Mouse (Mus musculus) limb, embryonic 12.5 days (tissue): Measurements from ENCODE around the gene Tfcp2l1. TPM values are rescaled to one million over a fixed set of nuclear protein-coding genes. Genes with fewer than 3 reads are reported as not detected.
"Not testable (repeated sequence)": the region's sequence is repeated elsewhere in the genome, so short reads cannot be mapped to it uniquely, and the experiment has no call there.

Experiments used
- ATAC-seq: fragments of 200-750 bp; cut with Nextera tagmentation; 2 replicates; pipeline ENCODE4 v1.8.0; 2017; ENCODE audit warnings: low read depth, moderate TSS enrichment; ENCODE audit not compliant: insufficient number of reproducible peaks, insufficient read depth, low FRiP score, low TSS enrichment
- H3K27ac ChIP-seq: fragments of 300-500 bp; sonication (generic); 2 replicates; pipeline ENCODE4 v1.5.1; 2016; ENCODE audit warnings: mild to moderate bottlenecking, moderate library complexity
- H3K27me3 ChIP-seq: fragments of 300-500 bp; sonication (generic); 2 replicates; pipeline ENCODE4 v1.6.1; 2016; ENCODE audit warnings: mild to moderate bottlenecking, moderate library complexity
- H3K36me3 ChIP-seq: fragments of 300-500 bp; sonication (generic); 2 replicates; pipeline ENCODE4 v1.6.1; 2016; ENCODE audit warnings: mild to moderate bottlenecking, moderate library complexity
- H3K4me1 ChIP-seq: fragments of 300-500 bp; sonication (generic); replicated peaks from 2 replicates; pipeline ENCODE4 v1.6.1; 2016
- H3K4me2 ChIP-seq: fragments of 300-500 bp; sonication (generic); 2 replicates; pipeline ENCODE4 v1.6.1; 2016; ENCODE audit warnings: mild to moderate bottlenecking, moderate library complexity
- H3K4me3 ChIP-seq: fragments of 300-500 bp; sonication (generic); replicated peaks from 2 replicates; pipeline ENCODE4 v1.5.1; 2016; ENCODE audit warnings: mild to moderate bottlenecking
- H3K9ac ChIP-seq: fragments of 300-500 bp; sonication (generic); replicated peaks from 2 replicates; pipeline ENCODE4 v1.6.1; 2016; ENCODE audit warnings: mild to moderate bottlenecking, moderate library complexity
- H3K9me3 ChIP-seq: fragments of 300-500 bp; sonication (generic); 2 replicates; pipeline ENCODE4 v1.6.1; 2016; ENCODE audit warnings: mild to moderate bottlenecking, moderate library complexity
- WGBS: fragments of 180-500 bp; shearing (Covaris S2); methylation state at CpG from one replicate; pipeline ENCODE4 v1.1.7; 2016; 5-methylcytosine and 5-hydroxymethylcytosine counted together
- polyA plus RNA-seq: library from polyadenylated mRNA; unstranded; fragments of >200 nt; fragmentation: Nextera tagmentation; extraction: Ambion mirVana; gene quantifications from 2 replicates; pipeline ENCODE4 v1.2.1, GENCODE M21; 2016

Tfcp2l1 gene
- 0.23 and 0.29 TPM in 2 replicates for polyA plus RNA-seq

- WGBS = under 1% methylated on average over 48 of the region's 48 CpGs
- H3K4me2 ChIP-seq = peak within 1 kb of the TSS; percentile 96
- ATAC-seq = peak; percentile 44; the same call in 1 of the 2 replicates
These were observed at the start of gene Tfcp2l1 for GRCm38 (mm10) chr1:118627781-118628464. Tfcp2l1 (plus strand) TSS chr1:118627945.

GRCm38 (mm10) chr1:118580174-118580702, 47.5 kb upstream of the Tfcp2l1 start:
- Histone ChIP-seq H3K9me3 (no peaks in the 10 kb centered on the region), H3K36me3 (peaks cover 64% of the 10 kb centered on the region), H3K4me2 (no peak overlapping the region), H3K27ac (no peak overlapping the region), H3K27me3 (no peaks in the 10 kb centered on the region), H3K4me3 (no peak overlapping the region), H3K9ac (no peak overlapping the region), H3K4me1 (no peaks in the 10 kb centered on the region)
- ATAC-seq = no peak
- 95% methylated on average over 2 of the region's 2 CpGs for WGBS

More at GRCm38 (mm10) chr1:118627781-118628464, at the start of gene Tfcp2l1:
- Histone ChIP-seq H3K9ac (peak within 1 kb of the TSS; percentile 40), H3K4me3 (peak within 1 kb of the TSS; percentile 53), H3K4me1 (peaks cover 10% of the 10 kb centered on the region), H3K27ac (no peak within 1 kb of the TSS), H3K9me3 (no peaks in the 10 kb centered on the region), H3K36me3 (no peaks in the 10 kb centered on the region), H3K27me3 (peaks cover 50% of the 10 kb centered on the region)

GRCm38 (mm10) chr1:118581179-118581578, 46.6 kb upstream of the Tfcp2l1 start:
- H3K4me2 ChIP-seq = no peak overlapping the region
- H3K9me3 ChIP-seq = no peaks in the 10 kb centered on the region
- peaks cover 54% of the 10 kb centered on the region for H3K36me3 ChIP-seq
- H3K4me3 ChIP-seq = no peak overlapping the region
- H3K27ac ChIP-seq = no peak overlapping the region
- no peak overlapping the region for H3K9ac ChIP-seq
- ATAC-seq = no peak
- WGBS = 91% methylated on average over 8 of the region's 8 CpGs
- H3K4me1 ChIP-seq = no peaks in the 10 kb centered on the region
- H3K27me3 ChIP-seq = no peaks in the 10 kb centered on the region

GRCm38 (mm10) chr1:118589721-118590120, 38.0 kb upstream of the Tfcp2l1 start:
- no peaks in the 10 kb centered on the region for H3K4me1 ChIP-seq
- H3K36me3 ChIP-seq = peaks cover 61% of the 10 kb centered on the region
- 88% methylated on average over 5 of the region's 5 CpGs for WGBS
- no peak overlapping the region for H3K4me2 ChIP-seq
- ATAC-seq = no peak
- H3K27me3 ChIP-seq = no peaks in the 10 kb centered on the region
- H3K4me3 ChIP-seq = no peak overlapping the region
- H3K27ac ChIP-seq = no peak overlapping the region
- H3K9me3 ChIP-seq = no peaks in the 10 kb centered on the region
- no peak overlapping the region for H3K9ac ChIP-seq

DNA sequence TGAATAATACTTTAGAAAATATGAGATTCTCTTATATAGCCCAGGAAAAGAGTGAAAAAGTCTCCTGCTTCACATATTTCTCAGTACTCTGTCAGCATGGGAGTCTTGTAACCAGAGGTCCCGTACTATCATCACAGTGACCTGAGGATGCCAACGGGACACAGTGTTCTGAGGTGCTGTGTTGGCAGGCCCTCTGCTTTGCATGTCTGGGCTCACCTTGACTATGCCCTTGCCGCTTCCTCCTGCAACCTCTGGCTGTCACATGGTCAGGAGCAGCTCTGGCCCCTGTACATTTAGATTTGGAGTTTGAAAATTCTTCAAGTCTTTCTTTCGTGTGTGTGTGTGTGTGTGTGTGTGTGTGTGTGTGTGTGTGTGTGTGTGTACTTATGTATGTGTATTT, 34.8 kb upstream of the Tfcp2l1 start:
- H3K27me3 ChIP-seq = no peaks in the 10 kb centered on the region
- WGBS = 93% methylated on average over 4 of the region's 4 CpGs
- no peak overlapping the region for H3K4me3 ChIP-seq
- H3K27ac ChIP-seq = no peak overlapping the region
- no peak for ATAC-seq
- no peak overlapping the region for H3K9ac ChIP-seq
- H3K4me2 ChIP-seq = no peak overlapping the region
- peaks cover 91% of the 10 kb centered on the region for H3K36me3 ChIP-seq
- H3K9me3 ChIP-seq = no peaks in the 10 kb centered on the region
- no peaks in the 10 kb centered on the region for H3K4me1 ChIP-seq

- Histone ChIP-seq H3K27ac (no peak overlapping the region), H3K27me3 (no peaks in the 10 kb centered on the region), H3K4me1 (no peaks in the 10 kb centered on the region), H3K9me3 (no peaks in the 10 kb centered on the region), H3K4me3 (no peak overlapping the region), H3K36me3 (peaks cover 97% of the 10 kb centered on the region), H3K4me2 (no peak overlapping the region), H3K9ac (no peak overlapping the region)
- no peak for ATAC-seq
- 73% methylated on average over 2 of the region's 2 CpGs for WGBS
These were observed 32.4 kb upstream of the Tfcp2l1 start for GRCm38 (mm10) chr1:118595395-118595794.

DNA sequence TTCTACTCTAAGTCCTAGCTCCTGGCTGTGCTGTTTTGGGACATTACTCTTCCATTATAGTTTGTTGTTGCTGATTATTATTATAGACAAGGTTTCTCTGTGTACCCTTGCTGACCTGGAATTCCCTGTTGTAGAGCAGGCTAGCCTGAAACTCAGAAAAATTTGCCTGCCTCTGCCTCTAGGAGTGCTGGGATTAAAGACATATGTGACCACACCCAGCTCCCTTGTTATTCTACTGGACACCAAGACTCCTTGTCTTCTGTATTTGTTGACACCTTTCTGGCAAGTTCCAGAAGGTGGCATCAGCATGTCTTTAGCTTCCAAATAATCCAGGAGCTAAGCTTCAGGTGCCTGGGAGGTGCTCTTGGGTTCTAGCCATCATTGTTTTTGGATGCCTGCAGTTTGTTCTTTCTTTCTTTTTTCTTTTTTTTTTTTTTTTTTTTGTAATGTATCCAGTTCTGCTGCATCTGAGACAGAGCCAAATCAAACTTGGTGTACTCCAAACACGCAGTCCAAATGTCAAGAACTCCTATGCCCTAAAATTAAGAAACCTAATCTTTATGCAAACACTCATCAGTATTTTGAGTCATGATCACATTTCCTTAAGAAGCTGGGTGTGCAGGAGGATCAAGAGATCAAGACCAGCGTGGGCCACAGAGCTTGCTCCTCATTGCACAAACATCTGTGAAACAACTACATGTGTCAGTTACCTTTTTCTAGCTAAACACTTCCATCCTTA, 30.1 kb upstream of the Tfcp2l1 start:
- Histone ChIP-seq H3K27me3 (no peaks in the 10 kb centered on the region), H3K9ac (no peak overlapping the region), H3K4me3 (no peak overlapping the region), H3K4me2 (no peak overlapping the region), H3K27ac (no peak overlapping the region), H3K4me1 (no peaks in the 10 kb centered on the region), H3K36me3 (peaks cover 97% of the 10 kb centered on the region), H3K9me3 (no peaks in the 10 kb centered on the region)
- no peak for ATAC-seq
- WGBS = 77% methylated on average over 2 of the region's 2 CpGs

- no peak overlapping the region for H3K4me2 ChIP-seq
- ATAC-seq = no peak
- peaks cover 97% of the 10 kb centered on the region for H3K36me3 ChIP-seq
- no peaks in the 10 kb centered on the region for H3K27me3 ChIP-seq
- no peaks in the 10 kb centered on the region for H3K9me3 ChIP-seq
- no peak overlapping the region for H3K27ac ChIP-seq
- no peaks in the 10 kb centered on the region for H3K4me1 ChIP-seq
- WGBS = 86% methylated on average over 3 of the region's 3 CpGs
- H3K4me3 ChIP-seq = no peak overlapping the region
- no peak overlapping the region for H3K9ac ChIP-seq
These were observed 29.4 kb upstream of the Tfcp2l1 start for GRCm38 (mm10) chr1:118598339-118598738.

DNA sequence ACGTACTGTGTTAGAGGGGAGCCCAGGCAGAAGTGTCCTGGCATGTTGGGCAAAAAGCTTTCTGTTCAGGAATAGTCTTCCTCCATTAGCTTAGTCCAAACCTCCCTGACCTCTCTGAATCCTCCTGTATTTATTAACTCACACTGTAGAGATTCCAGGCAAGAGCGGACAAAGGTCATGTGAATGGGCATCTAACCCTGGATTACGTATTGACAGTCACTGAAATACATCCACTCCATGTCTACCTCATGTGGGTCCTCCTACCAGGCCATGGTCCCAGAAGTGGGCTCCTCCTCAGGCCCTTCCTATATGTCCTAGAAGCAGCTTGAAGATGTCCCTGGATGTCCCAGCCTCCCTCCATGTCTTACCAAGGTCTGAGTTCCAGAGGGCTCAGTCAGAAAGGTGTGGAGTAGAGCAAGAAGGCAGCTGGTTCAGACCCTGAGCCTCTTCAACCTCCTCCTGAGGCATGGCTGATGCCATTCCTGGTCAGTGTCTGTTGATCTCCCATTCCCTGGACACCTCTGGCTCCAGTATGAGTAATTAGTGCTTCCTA, 14.0 kb upstream of the Tfcp2l1 start:
- Histone ChIP-seq H3K9ac (no peak overlapping the region), H3K27ac (no peak overlapping the region), H3K27me3 (no peaks in the 10 kb centered on the region), H3K9me3 (no peaks in the 10 kb centered on the region), H3K36me3 (peaks cover 15% of the 10 kb centered on the region), H3K4me1 (no peaks in the 10 kb centered on the region), H3K4me2 (no peak overlapping the region), H3K4me3 (no peak overlapping the region)
- 89% methylated on average over 3 of the region's 3 CpGs for WGBS
- ATAC-seq = no peak

- not testable (repeated sequence) for H3K4me3 ChIP-seq, H3K36me3 ChIP-seq, H3K9me3 ChIP-seq, H3K27ac ChIP-seq, ATAC-seq, H3K9ac ChIP-seq, H3K4me1 ChIP-seq, H3K4me2 ChIP-seq
- WGBS = 85% methylated on average over 5 of the region's 5 CpGs
- peaks cover 17% of the 10 kb centered on the region for H3K27me3 ChIP-seq
These were observed 6.7 kb upstream of the Tfcp2l1 start for GRCm38 (mm10) chr1:118621055-118621454.

DNA sequence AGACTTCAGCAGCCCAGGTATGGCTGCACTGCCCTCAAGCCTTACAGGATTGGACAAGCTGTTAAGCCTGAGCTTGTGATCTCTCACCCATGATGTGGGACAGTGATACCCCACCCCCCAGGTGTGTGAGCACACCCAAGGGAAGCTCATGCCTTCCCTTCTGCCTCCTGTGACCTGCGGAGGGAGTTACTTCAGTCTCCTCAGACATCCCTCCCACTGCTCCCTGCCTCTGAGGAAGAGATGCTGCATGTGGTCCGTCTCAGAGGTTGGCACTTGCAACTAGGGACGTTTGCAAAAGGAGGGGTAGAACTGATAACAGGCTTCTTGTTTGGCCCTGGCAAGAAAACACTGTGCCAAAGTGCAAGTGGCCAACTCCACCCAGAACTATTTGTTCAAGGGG, 4.9 kb upstream of the Tfcp2l1 start:
- Histone ChIP-seq H3K4me1 (peaks cover 5% of the 10 kb centered on the region), H3K36me3 (no peaks in the 10 kb centered on the region), H3K27ac (no peak overlapping the region), H3K27me3 (peaks cover 35% of the 10 kb centered on the region), H3K9me3 (no peaks in the 10 kb centered on the region), H3K4me2 (no peak overlapping the region), H3K4me3 (no peak overlapping the region), H3K9ac (no peak overlapping the region)
- no peak for ATAC-seq
- 55% methylated on average over 3 of the region's 3 CpGs for WGBS
